Mouse (Mus musculus) layer of hippocampus, adult 8-10 months (tissue): ENCODE measurements around the gene Frat2. TPM values are rescaled to one million over a fixed set of nuclear protein-coding genes. Genes with fewer than 3 reads are reported as not detected.

Experiments used
- total RNA-seq, 4 experiments: library from RNA; stranded (reverse); gene quantifications; 2 replicates each; pipeline ENCODE4 v1.2.4; 2022

The Frat2 gene
- total RNA-seq, 4 experiments from 2014 or later, result 10.0 to 10.9 (median 10.4) TPM

Other genes starting within 250 kb of the Frat2 start
- 100 to 1,000 TPM; 184 to 232 (median 208) TPM for gene Slit1, start 104.5 kb downstream of the Frat2 start, total RNA-seq
- 1 to 10 TPM; 2.4 to 3.1 (median 2.9) TPM for gene Arhgap19, start 46.1 kb downstream of the Frat2 start, total RNA-seq
- 10 to 100 TPM; 18.8 to 21.7 (median 19.4) TPM for gene Frat1, start 18.2 kb downstream of the Frat2 start, total RNA-seq
- gene Rrp12, start 48.0 kb upstream of the Frat2 start, total RNA-seq, result 10 to 100 TPM; 33.0 to 34.6 (median 33.5) TPM
- 100 to 1,000 TPM; 520 to 573 (median 534) TPM for gene Pgam1, start 63.8 kb upstream of the Frat2 start, total RNA-seq
- gene Exosc1, start 85.3 kb upstream of the Frat2 start, total RNA-seq, result 10 to 100 TPM; 25.5 to 34.9 (median 29.1) TPM
- 10 to 100 TPM; 43.5 to 47.4 (median 44.0) TPM for gene Zdhhc16, start 85.3 kb upstream of the Frat2 start, total RNA-seq
- 10 to 100 TPM; 30.8 to 60.2 (median 39.4) TPM for gene Mms19, start 133.0 kb upstream of the Frat2 start, total RNA-seq
- gene Ubtd1, start 133.6 kb upstream of the Frat2 start, total RNA-seq, result 10 to 100 TPM; 11.2 to 14.4 (median 13.2) TPM
- under 1 TPM in 2 of 4 experiments, not detected in 2; 0.30 to 0.47 TPM for gene Ankrd2, start 187.9 kb upstream of the Frat2 start, total RNA-seq
- 10 to 100 TPM in 1 of 4 experiments, 1 to 10 TPM in 3; 7.2 to 11.6 (median 8.9) TPM for gene Hoga1, start 197.5 kb upstream of the Frat2 start, total RNA-seq
- 1 to 10 TPM; 1.7 to 2.7 (median 2.1) TPM for gene 4933411K16Rik, start 204.1 kb upstream of the Frat2 start, total RNA-seq
- gene Morn4, start 238.2 kb upstream of the Frat2 start, total RNA-seq, result 10 to 100 TPM; 59.1 to 70.6 (median 64.3) TPM
- 10 to 100 TPM; 64.8 to 71.3 (median 69.0) TPM for gene Pi4k2a, start 242.3 kb upstream of the Frat2 start, total RNA-seq